Mouse (Mus musculus) adipose tissue, adult 10 weeks (tissue): Measurements from ENCODE around the gene BC005561. TPM values are rescaled to one million over a fixed set of nuclear protein-coding genes. Genes with fewer than 3 reads are reported as not detected.

Experiments
- polyA plus RNA-seq: library from polyadenylated mRNA; stranded (reverse); fragments of 350-450 nt; fragmentation: Illumina TruSeq; extraction: RNeasy Lipid Tissue Mini Kit (QIAGEN cat#74804); gene quantifications from one replicate; pipeline ENCODE4 v1.2.3, GENCODE M21; 2014; ENCODE audit warnings: low read depth, low replicate concordance

The BC005561 gene
- polyA plus RNA-seq: 1.3 TPM

DNA sequence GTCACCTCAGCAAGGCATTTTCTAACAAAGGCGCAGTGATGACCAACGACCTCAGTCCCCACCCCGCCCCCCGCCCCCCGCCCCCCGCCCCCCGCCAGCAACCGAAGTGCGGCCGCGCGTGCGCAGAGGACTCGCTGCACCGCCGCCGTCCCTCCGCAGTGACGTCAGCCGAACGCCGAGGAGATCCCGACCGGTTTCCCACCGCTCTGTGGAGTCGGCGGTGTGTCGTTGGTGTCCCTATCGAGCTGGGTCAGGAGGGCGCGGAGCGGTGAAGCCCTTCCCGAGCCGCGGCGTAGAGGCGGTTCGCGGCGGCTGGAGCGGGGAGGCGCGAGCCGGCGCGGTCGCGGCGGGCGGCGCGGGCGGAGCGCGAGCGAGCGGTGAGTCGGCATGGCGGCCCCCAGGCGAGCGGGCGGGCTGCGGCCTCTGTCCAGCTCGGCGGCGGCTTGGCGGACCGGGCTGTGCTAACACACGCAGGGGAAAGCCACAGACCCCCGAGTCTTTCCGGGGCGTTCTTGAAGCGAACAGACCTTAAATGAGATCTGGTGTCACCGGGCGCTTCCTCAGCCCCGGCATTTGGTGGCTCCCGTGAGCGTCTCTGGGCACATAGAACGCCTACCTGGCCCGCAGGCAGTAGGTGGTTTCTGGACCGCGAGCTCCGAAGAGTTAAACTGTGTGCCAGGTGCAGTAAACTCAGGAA lies at the start of gene BC005561:
Gene BC005561, plus strand, starts transcription at position 158 of the 697 bp plus-strand sequence.

DNA sequence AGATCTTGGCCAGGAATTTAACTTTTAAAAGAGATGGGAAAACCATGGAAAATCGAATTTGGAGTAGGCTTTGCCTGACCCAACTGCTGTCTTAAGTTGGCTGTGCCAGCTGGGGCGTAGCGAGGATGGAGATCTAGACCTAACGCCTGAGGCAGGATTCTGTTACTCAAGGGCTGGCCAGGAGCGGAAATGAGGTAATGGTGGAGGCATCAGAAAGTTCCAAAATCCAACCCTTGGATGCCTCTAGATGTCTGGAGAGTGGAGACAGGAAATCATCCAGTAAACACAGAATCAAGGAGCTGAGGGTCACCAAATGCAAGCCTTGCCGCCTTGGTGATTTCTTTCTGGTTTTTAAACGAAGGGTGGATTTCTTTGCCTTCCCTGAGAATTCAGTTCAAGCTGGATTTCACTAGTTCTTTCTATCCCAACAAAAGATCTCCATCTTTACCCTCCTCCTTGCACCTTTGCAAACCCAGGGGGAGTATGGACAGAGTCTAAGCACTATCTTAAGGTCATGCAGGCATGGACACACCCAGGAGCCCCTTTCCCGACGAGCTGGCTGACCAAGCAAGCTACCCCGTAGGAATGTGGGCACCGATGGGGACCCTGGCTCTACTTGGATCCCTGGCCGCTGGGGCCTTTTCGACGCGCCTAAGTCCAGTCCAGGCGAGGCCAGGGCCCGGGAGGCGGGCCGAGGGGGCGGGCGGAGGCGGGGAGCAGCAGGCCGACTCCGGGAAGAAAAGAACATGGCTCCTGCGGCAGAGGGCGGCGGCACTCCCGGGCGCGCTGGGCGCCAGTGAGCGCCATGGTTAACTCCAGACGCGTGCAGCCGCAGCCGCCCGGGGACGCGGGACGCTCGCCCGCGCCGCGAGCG lies 49.1 kb upstream of the BC005561 start, which contains the start of gene Pkd2:
Gene Pkd2, plus strand, starts transcription at position 619 of the 874 bp plus-strand sequence.

Other genes with a start within 250 kb of the BC005561 start
- not detected for gene Ibsp, start 209.2 kb upstream of the BC005561 start, polyA plus RNA-seq
- not detected for gene Mepe, start 183.0 kb upstream of the BC005561 start, polyA plus RNA-seq
- gene Spp1, start 73.2 kb upstream of the BC005561 start, polyA plus RNA-seq: 3.4 TPM
- 24.1 TPM for gene Pkd2, start 48.9 kb upstream of the BC005561 start, polyA plus RNA-seq